ENCODE assay signal across 19 mouse cellular contexts in the genomic region with DNA sequence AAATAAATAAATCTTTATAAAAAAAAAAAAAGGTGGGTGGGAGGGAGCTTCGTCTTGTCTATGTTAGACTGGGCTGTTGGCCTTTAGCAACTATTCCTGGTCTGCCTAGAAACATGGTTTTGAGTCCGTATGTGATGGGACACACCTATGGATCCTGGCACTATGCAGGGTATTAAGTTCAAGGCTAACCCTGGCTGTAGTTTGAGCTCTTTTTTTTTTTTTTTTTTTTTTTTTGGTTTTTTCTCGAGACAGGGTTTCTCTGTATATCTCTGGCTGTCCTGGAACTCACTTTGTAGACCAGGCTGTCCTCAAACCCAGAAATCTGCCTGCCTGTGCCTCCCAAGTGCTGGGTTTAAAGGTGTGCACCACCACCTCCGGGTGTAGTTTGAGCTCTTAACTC. TPM values are rescaled to one million over a fixed set of nuclear protein-coding genes. Genes with fewer than 3 reads are reported as not detected.
DNase-seq lines count a peak whose midpoint lies in the region; ATAC-seq and TF ChIP-seq lines count a peak whose summit lies in the region.
"Had no signal": no experiment of that assay in that cellular context is flagged by ENCODE, and none has a peak within 500 bp of the region (broad histone marks: within the 10 kb centered on the region; RNA-seq: fewer than 3 reads in every experiment).

No protein-coding gene starts in this region.

- peaks cover 44% of the 10 kb centered on the region for H3K36me3 ChIP-seq in heart, postnatal 0 days (replicated peaks; ENCODE audit: control insufficient read depth, insufficient read depth, low read length)
- H3K36me3 ChIP-seq in lung, embryonic 15.5 days = peaks cover 40% of the 10 kb centered on the region
- H3K36me3 ChIP-seq in embryonic facial prominence, embryonic 14.5 days (ENCODE audit: control insufficient read depth, insufficient read depth, low read length) = peaks cover 42% of the 10 kb centered on the region
- peaks cover 18% of the 10 kb centered on the region for H3K36me3 ChIP-seq in stomach, embryonic 16.5 days (ENCODE audit: control insufficient read depth, insufficient read depth, low read length)

- 87% methylated on average over 4 of the region's 4 CpGs for WGBS in heart, postnatal 0 days
- WGBS in lung, embryonic 15.5 days = 84% methylated on average over 4 of the region's 4 CpGs
- 85% methylated on average over 4 of the region's 4 CpGs for WGBS in embryonic facial prominence, embryonic 14.5 days
- WGBS in stomach, embryonic 16.5 days = 79% methylated on average over 4 of the region's 4 CpGs

- H3K9me3 ChIP-seq in heart, postnatal 0 days (replicated peaks; ENCODE audit: control insufficient read depth, low read length) = no peaks in the 10 kb centered on the region
- no peaks in the 10 kb centered on the region for H3K9me3 ChIP-seq in lung, embryonic 15.5 days
- H3K9me3 ChIP-seq in embryonic facial prominence, embryonic 14.5 days (ENCODE audit: control insufficient read depth, low read length) = no peaks in the 10 kb centered on the region
- H3K9me3 ChIP-seq in stomach, embryonic 16.5 days (replicated peaks; ENCODE audit: control insufficient read depth, low read length) = no peaks in the 10 kb centered on the region
- H3K9me3 ChIP-seq: hindbrain, embryonic 12.5 days; midbrain, embryonic 12.5 days had no signal

- no peak for ATAC-seq in heart, postnatal 0 days (ENCODE audit: insufficient read depth, low read depth)
- ATAC-seq in lung, embryonic 15.5 days (ENCODE audit: borderline replicate concordance, extremely low read depth, low FRiP score, low TSS enrichment) = no peak
- no peak for ATAC-seq in embryonic facial prominence, embryonic 14.5 days (ENCODE audit: low read depth)
- ATAC-seq in stomach, embryonic 16.5 days (ENCODE audit: insufficient read depth, low FRiP score) = no peak

- no peak overlapping the region for H3K4me2 ChIP-seq in heart, postnatal 0 days (ENCODE audit: low read depth, low read length)
- H3K4me2 ChIP-seq in lung, embryonic 15.5 days = no peak overlapping the region
- no peak overlapping the region for H3K4me2 ChIP-seq in embryonic facial prominence, embryonic 14.5 days (ENCODE audit: low read depth, low read length)
- H3K4me2 ChIP-seq in stomach, embryonic 16.5 days (ENCODE audit: low read depth, low read length) = no peak overlapping the region
- H3K4me2 ChIP-seq: hindbrain, embryonic 12.5 days; midbrain, embryonic 12.5 days had no signal

- H3K27me3 ChIP-seq in heart, postnatal 0 days (ENCODE audit: control insufficient read depth, insufficient read depth, low read length) = no peaks in the 10 kb centered on the region
- H3K27me3 ChIP-seq in lung, embryonic 15.5 days = no peaks in the 10 kb centered on the region
- no peaks in the 10 kb centered on the region for H3K27me3 ChIP-seq in embryonic facial prominence, embryonic 14.5 days (replicated peaks; ENCODE audit: control insufficient read depth, insufficient read depth, low read length)
- H3K27me3 ChIP-seq in stomach, embryonic 16.5 days (ENCODE audit: control insufficient read depth, insufficient read depth, low read length) = no peaks in the 10 kb centered on the region
- H3K27me3 ChIP-seq: CH12.LX; hindbrain, embryonic 12.5 days; midbrain, embryonic 12.5 days had no signal

- no peak for DNase-seq in heart, postnatal 0 days (ENCODE audit: low spot score)
- DNase-seq in heart, postnatal 10 days = no peak
- DNase-seq in lung, postnatal 4 days = no peak
- no peak for DNase-seq in embryonic facial prominence, embryonic 14.5 days (ENCODE audit: low spot score)
- DNase-seq in urinary bladder, adult 2 months (ENCODE audit: low spot score) = no peak
- no peak for DNase-seq in adrenal gland, postnatal 14 days
- DNase-seq: B cell, adult 2 months; cerebellum, adult 18-20 months; cerebellum, postnatal 14 days; kidney, adult 8-10 months; kidney, postnatal 25 days; lung, postnatal 10 days had no signal

- no peak for TF ChIP-seq EP300 in heart, postnatal 0 days (IDR thresholded peaks at IDR 0.05; ENCODE audit: low read depth)

- peak overlapping the region; percentile 31 for H3K27ac ChIP-seq in heart, postnatal 0 days (ENCODE audit: low read depth)
- 0 out of 2 replicates have a peak overlapping the region, but pooled peaks have one; percentile 20 for H3K27ac ChIP-seq in lung, embryonic 15.5 days
- peak overlapping the region; percentile 66; the same call in 1 of the 2 replicates for H3K27ac ChIP-seq in embryonic facial prominence, embryonic 14.5 days (replicated peaks; ENCODE audit: low read depth, low read length)
- H3K27ac ChIP-seq in stomach, embryonic 16.5 days (ENCODE audit: low read length) = peak overlapping the region; percentile 73; the same call in 1 of the 2 replicates
- H3K27ac ChIP-seq: hindbrain, embryonic 12.5 days; liver, embryonic 14.5 days; midbrain, embryonic 12.5 days had no signal

- H3K4me3 ChIP-seq in heart, postnatal 0 days (ENCODE audit: low read depth, low read length) = no peak overlapping the region
- no peak overlapping the region for H3K4me3 ChIP-seq in lung, embryonic 15.5 days
- no peak overlapping the region for H3K4me3 ChIP-seq in embryonic facial prominence, embryonic 14.5 days (ENCODE audit: low read depth, low read length)
- H3K4me3 ChIP-seq in stomach, embryonic 16.5 days (replicated peaks; ENCODE audit: low read length) = no peak overlapping the region
- H3K4me3 ChIP-seq: hindbrain, embryonic 12.5 days; midbrain, embryonic 12.5 days had no signal

- no peaks in the 10 kb centered on the region for H3K4me1 ChIP-seq in heart, postnatal 0 days (ENCODE audit: control insufficient read depth, insufficient read depth)
- peaks cover 11% of the 10 kb centered on the region for H3K4me1 ChIP-seq in lung, embryonic 15.5 days
- peaks cover 3% of the 10 kb centered on the region for H3K4me1 ChIP-seq in embryonic facial prominence, embryonic 14.5 days (ENCODE audit: control insufficient read depth, insufficient read depth, low read length)
- peaks cover 5% of the 10 kb centered on the region; the same call in 1 of the 2 replicates for H3K4me1 ChIP-seq in stomach, embryonic 16.5 days (ENCODE audit: control insufficient read depth, insufficient read depth, low read length)
- H3K4me1 ChIP-seq: hindbrain, embryonic 12.5 days; midbrain, embryonic 12.5 days had no signal

- TF ChIP-seq CTCF in heart, postnatal 0 days (IDR thresholded peaks at IDR 0.05; ENCODE audit: low read depth) = no peak

- intact Hi-C loops in heart, postnatal 10 days (cut with DNase I) = no loop called here

- H3K9ac ChIP-seq in heart, postnatal 0 days (replicated peaks; ENCODE audit: low read depth, low read length) = no peak overlapping the region
- H3K9ac ChIP-seq in lung, embryonic 15.5 days = no peak overlapping the region
- no peak overlapping the region for H3K9ac ChIP-seq in embryonic facial prominence, embryonic 14.5 days (ENCODE audit: low read depth, low read length)
- no peak overlapping the region for H3K9ac ChIP-seq in stomach, embryonic 16.5 days (ENCODE audit: low read length)
- H3K9ac ChIP-seq: hindbrain, embryonic 12.5 days; liver, embryonic 14.5 days; midbrain, embryonic 12.5 days had no signal

RNA-seq across cellular contexts. Expression of a gene that starts 11.5 kb away (rescaled TPM):
- 19.2 and 21.2 TPM in 2 replicates for total RNA-seq in heart, postnatal 0 days (2014; rRNA removed; ENCODE audit: low replicate concordance)
- polyA plus RNA-seq in heart, postnatal 0 days (2015; fragmentation: Nextera tagmentation; extraction: Ambion mirVana) = 8.5 and 9.5 TPM in 2 replicates
- total RNA-seq in heart, postnatal 10 days (2021) = 10 to 100 TPM; 27.1 to 27.6 TPM
- polyA plus RNA-seq in lung, embryonic 15.5 days (2015; fragmentation: Nextera tagmentation; extraction: Ambion mirVana) = 17.2 and 17.8 TPM in 2 replicates
- polyA plus RNA-seq in embryonic facial prominence, embryonic 14.5 days (2014; fragmentation: Nextera tagmentation; extraction: Ambion mirVana) = 16.3 and 18.5 TPM in 2 replicates
- 8.7 and 11.8 TPM in 2 replicates for polyA plus RNA-seq in stomach, embryonic 16.5 days (2015; fragmentation: Nextera tagmentation; extraction: Ambion mirVana)
- 26.8 and 28.9 TPM in 2 replicates for polyA plus RNA-seq in urinary bladder, adult 2 months (2012; rRNA removed)
- 24.2 and 28.2 TPM in 2 replicates for total RNA-seq in adrenal gland, postnatal 14 days (2021)

RNA-seq across cellular contexts. Expression of a gene that starts 30.6 kb away (rescaled TPM):
- total RNA-seq in heart, postnatal 0 days (2014; rRNA removed; ENCODE audit: low replicate concordance) = 18.9 and 30.6 TPM in 2 replicates
- 26.0 and 29.1 TPM in 2 replicates for polyA plus RNA-seq in heart, postnatal 0 days (2015; fragmentation: Nextera tagmentation; extraction: Ambion mirVana)
- 10 to 100 TPM; 23.8 to 25.0 TPM for total RNA-seq in heart, postnatal 10 days (2021)
- 66.5 and 68.6 TPM in 2 replicates for polyA plus RNA-seq in lung, embryonic 15.5 days (2015; fragmentation: Nextera tagmentation; extraction: Ambion mirVana)
- polyA plus RNA-seq in embryonic facial prominence, embryonic 14.5 days (2014; fragmentation: Nextera tagmentation; extraction: Ambion mirVana) = 60.4 and 65.0 TPM in 2 replicates
- 58.2 and 59.1 TPM in 2 replicates for polyA plus RNA-seq in stomach, embryonic 16.5 days (2015; fragmentation: Nextera tagmentation; extraction: Ambion mirVana)
- 24.7 and 30.2 TPM in 2 replicates for polyA plus RNA-seq in urinary bladder, adult 2 months (2012; rRNA removed)
- 47.2 and 49.9 TPM in 2 replicates for total RNA-seq in adrenal gland, postnatal 14 days (2021)

RNA-seq across cellular contexts. Expression of a gene that starts 54.0 kb away (rescaled TPM):
- 2.5 and 4.6 TPM in 2 replicates for total RNA-seq in heart, postnatal 0 days (2014; rRNA removed; ENCODE audit: low replicate concordance)
- 0.11 and 0.14 TPM in 2 replicates for polyA plus RNA-seq in heart, postnatal 0 days (2015; fragmentation: Nextera tagmentation; extraction: Ambion mirVana)
- 1 to 10 TPM; 1.9 to 2.4 TPM for total RNA-seq in heart, postnatal 10 days (2021)
- polyA plus RNA-seq in lung, embryonic 15.5 days (2015; fragmentation: Nextera tagmentation; extraction: Ambion mirVana) = 0.15 and 0.23 TPM in 2 replicates
- polyA plus RNA-seq in embryonic facial prominence, embryonic 14.5 days (2014; fragmentation: Nextera tagmentation; extraction: Ambion mirVana) = 0.70 and 0.77 TPM in 2 replicates
- polyA plus RNA-seq in stomach, embryonic 16.5 days (2015; fragmentation: Nextera tagmentation; extraction: Ambion mirVana) = 0.81 and 0.96 TPM in 2 replicates
- 3.1 TPM in 2 replicates for polyA plus RNA-seq in urinary bladder, adult 2 months (2012; rRNA removed)
- total RNA-seq in adrenal gland, postnatal 14 days (2021) = 0.83 and 1.0 TPM in 2 replicates
- total RNA-seq: megakaryocyte, adult 5-6 weeks had no signal

Comparison
In these comparisons a context has a peak if more than half of its experiments do, and no peak if none do; other contexts are left out.
1. H3K27ac ChIP-seq: peak in every context shown above with its lines; median percentile 73 in stomach, embryonic 16.5 days; 66 in embryonic facial prominence, embryonic 14.5 days; 31 in heart, postnatal 0 days; 20 in lung, embryonic 15.5 days.